Mouse (Mus musculus) right cerebral cortex, postnatal 14 days (tissue): ENCODE data around the gene Hcn4.
A peak's percentile ranks its signal among the peaks of the same experiment; 100 is the strongest.

ENCODE experiments used
- DNase-seq: peaks from one replicate; pipeline ENCODE4 v3.0.0; 2022

Gene Hcn4

DNA sequence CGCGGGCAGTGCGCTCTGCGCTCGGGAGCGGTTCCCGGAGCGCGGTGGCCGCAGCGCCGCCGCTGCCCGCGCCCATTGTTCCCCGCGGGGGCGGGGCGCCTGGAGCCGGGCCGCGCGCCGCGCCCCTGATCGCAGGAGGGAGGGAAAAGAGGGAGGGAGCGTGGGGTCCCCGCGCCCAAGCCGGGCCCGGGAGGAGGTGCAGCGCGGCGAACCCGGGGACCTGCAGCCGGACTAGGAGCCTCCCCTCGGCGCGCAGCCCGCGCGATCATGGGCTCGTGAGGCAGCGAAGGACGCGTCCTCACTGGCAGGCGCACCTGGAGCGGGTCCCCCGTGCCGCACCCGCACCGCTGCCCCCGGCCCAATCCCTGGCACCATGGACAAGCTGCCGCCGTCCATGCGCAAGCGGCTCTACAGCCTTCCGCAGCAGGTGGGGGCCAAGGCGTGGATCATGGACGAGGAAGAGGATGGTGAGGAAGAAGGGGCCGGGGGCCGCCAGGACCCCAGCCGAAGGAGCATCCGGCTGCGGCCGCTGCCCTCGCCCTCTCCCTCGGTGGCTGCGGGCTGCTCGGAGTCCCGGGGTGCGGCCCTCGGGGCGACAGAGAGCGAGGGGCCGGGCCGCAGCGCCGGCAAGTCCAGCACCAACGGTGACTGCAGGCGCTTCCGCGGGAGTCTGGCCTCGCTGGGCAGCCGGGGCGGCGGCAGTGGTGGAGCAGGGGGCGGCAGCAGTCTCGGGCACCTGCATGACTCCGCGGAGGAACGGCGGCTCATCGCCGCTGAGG lies at the start of gene Hcn4:
Hcn4 (plus strand) TSS at position 274 of the 779 bp plus-strand sequence.
- DNase-seq, result peak; percentile 30

GRCm38 (mm10) chr9:58774761-58775160 lies 48.5 kb upstream of the Hcn4 start:
- no peak for DNase-seq

- no peak for DNase-seq
Observed at GRCm38 (mm10) chr9:58775363-58775762, 47.8 kb upstream of the Hcn4 start.

DNA sequence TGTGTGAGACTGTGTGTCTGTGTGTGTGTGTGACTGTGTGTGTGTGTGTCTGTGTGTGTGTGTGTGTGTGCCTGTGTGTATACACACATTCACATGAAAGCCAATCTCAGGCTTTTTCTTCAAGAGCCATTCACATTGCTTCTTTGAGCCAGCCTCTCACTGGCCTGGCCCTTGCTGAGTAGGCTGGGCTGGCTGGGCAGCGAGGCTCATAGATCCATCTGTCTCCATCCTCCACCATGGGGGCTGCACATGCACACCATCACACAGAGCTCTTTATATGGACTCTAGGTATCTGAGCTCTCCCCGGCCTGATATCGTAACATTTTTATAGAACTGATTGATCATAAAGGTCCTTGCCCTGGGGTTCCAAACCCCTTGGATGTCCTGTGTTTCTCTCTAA lies 33.7 kb upstream of the Hcn4 start:
- DNase-seq, result no peak

- no peak for DNase-seq
Observed at GRCm38 (mm10) chr9:58798155-58798554, 25.1 kb upstream of the Hcn4 start.

DNA sequence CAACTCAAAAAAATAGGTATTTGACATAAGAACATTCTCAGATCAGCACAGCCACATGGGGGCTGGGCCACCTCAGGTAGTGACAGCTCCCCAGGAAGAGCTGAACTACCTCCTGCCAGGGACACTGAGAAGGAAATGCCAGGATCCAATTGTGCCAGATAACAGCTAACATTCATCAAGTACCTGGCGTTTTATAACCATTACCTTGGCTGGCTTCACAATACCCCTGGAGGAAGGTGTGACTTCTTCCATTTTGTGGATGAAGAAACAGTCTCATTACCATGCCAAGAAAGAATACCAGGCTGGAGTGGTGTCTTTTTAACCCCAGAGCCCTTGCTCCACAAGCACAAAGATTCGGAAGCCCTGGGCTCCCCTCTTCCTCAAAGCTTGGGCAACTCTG lies 21.8 kb upstream of the Hcn4 start:
- no peak for DNase-seq

DNA sequence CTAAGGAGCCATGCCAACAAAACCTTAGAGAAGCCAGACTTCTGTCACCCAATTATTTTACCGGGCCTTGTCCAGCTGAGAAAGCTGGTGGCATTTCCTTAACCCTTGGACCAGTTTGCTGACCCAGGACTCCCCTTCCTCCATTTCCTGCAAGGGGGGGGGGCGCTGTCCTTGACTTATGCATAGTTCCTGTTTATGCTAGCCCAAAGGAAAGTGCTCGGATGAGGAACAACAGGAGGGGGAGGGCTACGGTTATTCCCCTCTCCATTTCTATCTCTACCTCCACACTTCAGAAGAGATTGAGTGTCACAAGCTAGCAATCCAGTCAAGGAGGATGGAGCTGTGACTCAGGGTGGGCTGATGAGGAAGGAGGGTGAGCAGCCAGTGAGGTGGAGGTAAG lies 20.9 kb upstream of the Hcn4 start:
- DNase-seq, result no peak

DNA sequence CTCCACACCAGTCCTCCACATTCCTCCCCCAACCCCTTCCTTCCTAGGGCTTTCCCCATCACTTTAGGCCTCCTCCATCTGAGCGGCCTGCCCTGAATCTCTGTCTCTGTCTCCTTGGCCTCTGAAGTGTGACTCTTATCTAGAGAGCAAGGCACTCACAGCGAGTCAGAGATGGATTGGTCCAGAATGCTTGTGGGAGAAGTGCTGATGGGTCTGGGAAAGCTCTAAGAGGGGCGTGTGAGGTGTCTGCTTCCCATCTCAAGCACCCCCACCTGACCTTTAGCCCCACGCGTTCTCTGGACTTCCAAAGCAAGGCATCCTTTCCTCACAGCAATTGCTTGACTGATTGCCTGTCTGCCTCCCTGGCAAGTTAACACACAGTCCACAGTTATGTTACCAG lies 20.4 kb upstream of the Hcn4 start:
- DNase-seq, result no peak

DNA sequence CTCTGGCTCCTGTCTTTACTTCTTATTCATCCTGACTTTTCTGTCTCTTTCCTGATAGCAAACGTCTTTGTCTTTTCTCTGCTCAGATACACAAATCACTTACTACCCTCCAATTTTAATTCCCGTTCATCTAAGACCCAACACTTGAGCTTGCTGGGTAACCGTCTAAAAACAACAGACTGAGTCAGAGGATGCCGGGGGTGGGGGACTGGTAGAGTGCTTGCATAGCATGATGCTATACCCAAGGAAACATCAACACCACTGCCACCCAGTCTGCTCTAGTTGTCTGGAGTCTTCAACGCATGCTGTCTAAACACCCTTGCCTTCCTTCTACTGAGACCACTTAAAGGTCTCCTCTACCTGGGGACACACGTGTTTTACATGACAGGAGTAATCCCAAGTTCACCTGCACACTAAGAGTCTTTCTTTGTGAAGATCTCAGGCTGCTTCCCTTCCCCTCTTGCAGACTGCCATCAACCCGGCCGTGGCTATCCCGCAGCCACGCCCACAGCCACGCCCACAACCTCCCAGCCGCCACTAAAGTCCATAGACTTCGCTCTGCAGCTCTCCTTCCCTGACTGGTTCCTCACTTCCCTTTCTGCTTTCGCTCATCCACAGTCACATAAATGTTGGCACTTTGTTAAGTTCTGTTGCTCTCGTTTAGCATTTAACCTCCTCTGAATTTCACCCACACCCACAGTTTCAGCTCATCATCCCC lies 17.5 kb upstream of the Hcn4 start:
- peak; percentile 51 for DNase-seq

GRCm38 (mm10) chr9:58811171-58811570 lies 12.0 kb upstream of the Hcn4 start:
- DNase-seq, result no peak

- peak; percentile 62 for DNase-seq
Observed at GRCm38 (mm10) chr9:58815552-58816260, 7.5 kb upstream of the Hcn4 start.

- DNase-seq, result no peak
Observed at GRCm38 (mm10) chr9:58816458-58816857, 6.8 kb upstream of the Hcn4 start.

DNA sequence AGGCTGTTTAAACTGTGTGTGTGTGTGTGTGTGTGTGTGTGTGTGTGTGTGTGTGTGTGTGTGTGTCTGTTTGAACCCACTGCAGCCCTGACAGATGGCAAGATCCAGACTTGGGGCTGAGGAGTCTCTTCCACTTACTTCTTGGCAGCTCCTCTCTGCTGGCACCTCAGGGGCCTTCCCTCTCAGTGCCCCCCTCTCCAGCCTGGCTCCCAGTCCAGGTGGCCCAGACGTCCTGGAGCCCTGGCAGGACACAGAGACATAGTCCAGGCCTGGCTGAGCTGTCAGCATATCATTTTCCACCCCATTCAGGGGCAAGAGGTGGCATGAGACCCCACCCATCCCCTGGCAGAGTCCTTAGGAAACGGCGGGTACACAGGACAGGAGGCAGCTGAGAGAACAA lies 5.5 kb upstream of the Hcn4 start:
- DNase-seq, result no peak

- peak; percentile 70 for DNase-seq
Observed at GRCm38 (mm10) chr9:58822431-58823091, 651 bp upstream of the Hcn4 start.

DNA sequence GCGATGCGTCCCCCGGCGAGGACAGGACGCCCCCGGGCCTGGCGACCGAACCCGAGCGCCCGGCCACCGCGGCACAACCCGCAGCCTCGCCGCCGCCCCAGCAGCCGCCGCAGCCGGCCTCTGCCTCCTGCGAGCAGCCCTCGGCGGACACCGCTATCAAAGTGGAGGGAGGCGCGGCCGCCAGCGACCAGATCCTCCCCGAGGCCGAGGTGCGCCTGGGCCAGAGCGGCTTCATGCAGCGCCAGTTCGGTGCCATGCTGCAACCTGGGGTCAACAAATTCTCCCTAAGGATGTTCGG lies 655 bp downstream of the Hcn4 start:
- no peak for DNase-seq

- DNase-seq, result no peak
Observed at GRCm38 (mm10) chr9:58829627-58830026, 6.4 kb downstream of the Hcn4 start.

DNA sequence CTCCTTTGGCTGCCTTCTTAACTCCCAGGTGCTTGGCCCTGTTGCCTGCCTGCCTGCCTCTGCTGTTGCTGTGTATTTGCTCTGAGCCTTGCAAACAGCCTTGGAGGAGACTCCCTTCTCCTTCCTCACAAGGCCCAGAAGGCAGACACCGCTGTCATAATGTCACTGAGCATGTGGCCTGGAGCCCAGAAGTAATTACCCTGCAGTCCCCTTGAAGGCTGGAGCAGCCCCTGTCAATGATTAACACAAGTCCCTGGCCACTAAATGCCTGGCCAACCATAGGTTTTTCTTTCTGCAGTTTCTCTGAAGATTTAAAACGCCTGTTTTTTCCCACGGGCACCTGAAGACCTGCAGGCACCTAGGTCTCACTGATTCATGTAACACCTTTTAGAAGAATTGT lies 9.7 kb downstream of the Hcn4 start:
- no peak for DNase-seq

GRCm38 (mm10) chr9:58837174-58837573 lies 14.0 kb downstream of the Hcn4 start:
- DNase-seq, result no peak

DNA sequence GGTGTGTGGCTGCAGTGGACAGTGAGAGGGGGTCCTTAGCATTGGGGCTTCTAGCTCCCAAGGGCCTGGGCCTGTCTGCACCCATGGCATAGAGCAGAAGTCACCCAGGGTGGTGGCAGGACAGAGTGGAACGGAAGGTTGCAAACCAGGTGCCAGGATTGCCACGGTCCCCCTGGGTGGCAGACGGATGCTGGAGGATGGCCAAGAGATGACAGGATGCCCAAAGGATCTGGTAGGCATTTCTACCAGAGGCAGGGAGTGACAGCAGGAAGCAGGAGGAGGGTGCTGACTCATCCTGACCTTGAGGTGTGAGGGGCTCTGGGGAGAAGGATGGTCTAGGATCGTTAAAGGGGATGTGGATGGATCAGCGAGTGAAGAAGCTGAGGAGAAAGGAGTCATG lies 15.3 kb downstream of the Hcn4 start:
- no peak for DNase-seq

DNA sequence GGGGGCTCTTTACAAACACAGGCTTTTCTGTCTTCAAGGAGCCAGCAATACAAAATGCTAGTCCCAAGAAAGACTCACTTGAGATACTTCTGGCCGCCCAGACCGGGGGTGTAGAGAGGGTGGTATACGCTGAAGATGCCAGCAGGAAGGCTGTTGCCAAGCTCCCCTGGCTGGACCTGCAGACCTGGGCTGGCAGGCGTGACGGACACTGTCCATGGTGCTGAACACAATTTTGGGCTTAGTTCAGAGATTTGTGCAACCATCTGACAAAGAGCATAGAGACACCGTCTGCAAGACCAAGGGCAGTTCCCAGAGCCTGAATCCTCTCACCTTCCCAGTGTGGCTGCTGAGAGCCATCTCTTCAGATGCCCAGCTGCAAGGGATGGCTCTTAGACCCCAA lies 18.4 kb downstream of the Hcn4 start:
- DNase-seq, result no peak

- DNase-seq, result no peak
Observed at GRCm38 (mm10) chr9:58844597-58844996, 21.4 kb downstream of the Hcn4 start.

DNA sequence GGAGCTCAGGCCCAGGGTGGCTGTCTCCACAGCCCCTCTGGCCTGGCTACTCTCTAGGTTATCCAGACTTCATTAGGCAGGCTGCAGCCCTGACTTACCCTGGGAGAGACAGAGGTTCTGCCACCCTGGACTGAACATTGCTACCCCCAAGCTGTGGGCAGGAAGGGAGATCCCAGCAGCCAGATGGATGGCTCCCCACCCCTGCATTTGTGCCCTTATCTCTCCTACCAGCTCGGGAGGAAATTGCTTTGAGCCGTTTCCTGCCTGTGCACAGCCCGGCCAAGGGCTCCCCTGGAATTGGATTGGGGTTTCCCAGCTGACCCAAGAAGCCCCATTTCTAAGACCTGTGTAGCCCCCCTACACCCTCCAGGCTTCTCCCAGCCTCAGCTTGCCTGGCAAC lies 23.8 kb downstream of the Hcn4 start:
- DNase-seq, result no peak

GRCm38 (mm10) chr9:58847676-58848075 lies 24.5 kb downstream of the Hcn4 start:
- no peak for DNase-seq
